Mouse (Mus musculus) midbrain, embryonic 13.5 days (tissue): Measurements from ENCODE around the gene Gm20605. TPM values are rescaled to one million over a fixed set of nuclear protein-coding genes. Genes with fewer than 3 reads are reported as not detected.

Experiments
- ATAC-seq: fragments of 200-750 bp; cut with Nextera tagmentation; 2 replicates; pipeline ENCODE4 v1.8.0; 2017; ENCODE audit warnings: mild to moderate bottlenecking, moderate TSS enrichment, moderate library complexity
- H3K27ac ChIP-seq: fragments of 300-500 bp; sonication (generic); 2 replicates; pipeline ENCODE4 v1.5.1; 2015; ENCODE audit warnings: inconsistent platforms, mild to moderate bottlenecking, moderate library complexity
- H3K27me3 ChIP-seq: fragments of 300-500 bp; sonication (generic); 2 replicates; pipeline ENCODE4 v1.6.1; 2015; ENCODE audit warnings: mild to moderate bottlenecking, inconsistent platforms
- H3K36me3 ChIP-seq: fragments of 300-500 bp; sonication (generic); 2 replicates; pipeline ENCODE4 v1.6.1; 2015; ENCODE audit warnings: mild to moderate bottlenecking, inconsistent platforms
- H3K4me1 ChIP-seq: fragments of 300-500 bp; sonication (generic); replicated peaks from 2 replicates; pipeline ENCODE4 v1.6.1; 2015; ENCODE audit warnings: inconsistent platforms
- H3K4me2 ChIP-seq: fragments of 300-500 bp; sonication (generic); replicated peaks from 2 replicates; pipeline ENCODE4 v1.6.1; 2015; ENCODE audit warnings: moderate library complexity, mild to moderate bottlenecking, inconsistent platforms
- H3K4me3 ChIP-seq: fragments of 300-500 bp; sonication (generic); replicated peaks from 2 replicates; pipeline ENCODE4 v1.5.1; 2015; ENCODE audit warnings: mild to moderate bottlenecking, inconsistent platforms
- H3K9ac ChIP-seq: fragments of 300-500 bp; sonication (generic); replicated peaks from 2 replicates; pipeline ENCODE4 v1.6.1; 2015; ENCODE audit warnings: mild to moderate bottlenecking, inconsistent platforms
- H3K9me3 ChIP-seq: fragments of 300-500 bp; sonication (generic); 2 replicates; pipeline ENCODE4 v1.6.1; 2016; ENCODE audit warnings: mild to moderate bottlenecking, inconsistent platforms
- WGBS: fragments of 180-500 bp; shearing (Covaris S2); methylation state at CpG from one replicate; pipeline ENCODE4 v1.1.7; 2015; 5-methylcytosine and 5-hydroxymethylcytosine counted together
- polyA plus RNA-seq: library from polyadenylated mRNA; unstranded; fragments of >200 nt; fragmentation: Nextera tagmentation; extraction: Ambion mirVana; gene quantifications from 2 replicates; pipeline ENCODE4 v1.2.1, GENCODE M21; 2015

Gm20605 gene
- polyA plus RNA-seq, 1 experiment from 2014 or later: 9.2 TPM

GRCm38 (mm10) chr5:137642886-137643285 is 13.9 kb downstream of the Gm20605 start:
- Histone ChIP-seq H3K9me3 (no peaks in the 10 kb centered on the region), H3K27me3 (peaks cover 49% of the 10 kb centered on the region), H3K4me3 (no peak overlapping the region), H3K4me1 (peaks cover 11% of the 10 kb centered on the region), H3K27ac (no peak overlapping the region), H3K4me2 (no peak overlapping the region), H3K36me3 (peaks cover 48% of the 10 kb centered on the region), H3K9ac (no peak overlapping the region)
- no peak for ATAC-seq
- WGBS: 51% methylated on average over 4 of the region's 4 CpGs

GRCm38 (mm10) chr5:137644484-137644883 is 15.5 kb downstream of the Gm20605 start:
- ATAC-seq: no peak
- H3K4me3 ChIP-seq: no peak overlapping the region
- H3K4me1 ChIP-seq: peaks cover 23% of the 10 kb centered on the region
- 34% methylated on average over 19 of the region's 19 CpGs for WGBS
- H3K27ac ChIP-seq: no peak overlapping the region
- peaks cover 32% of the 10 kb centered on the region for H3K36me3 ChIP-seq
- peaks cover 49% of the 10 kb centered on the region for H3K27me3 ChIP-seq
- no peaks in the 10 kb centered on the region for H3K9me3 ChIP-seq
- H3K9ac ChIP-seq: no peak overlapping the region
- H3K4me2 ChIP-seq: no peak overlapping the region

GRCm38 (mm10) chr5:137645091-137645651 is 16.2 kb downstream of the Gm20605 start:
- 3% methylated on average over 44 of the region's 44 CpGs for WGBS
- peak overlapping the region; percentile 46 for H3K4me2 ChIP-seq
- peak overlapping the region; percentile 55 for H3K9ac ChIP-seq
- peaks cover 49% of the 10 kb centered on the region for H3K27me3 ChIP-seq
- H3K27ac ChIP-seq: no peak overlapping the region
- peaks cover 30% of the 10 kb centered on the region for H3K4me1 ChIP-seq
- H3K9me3 ChIP-seq: no peaks in the 10 kb centered on the region
- H3K36me3 ChIP-seq: peaks cover 25% of the 10 kb centered on the region
- H3K4me3 ChIP-seq: peak overlapping the region; percentile 31
- 0 out of 2 replicates have a peak, but pooled peaks have one; percentile 25 for ATAC-seq

- Histone ChIP-seq H3K4me1 (peaks cover 34% of the 10 kb centered on the region), H3K4me2 (peak within 1 kb of the TSS; percentile 46), H3K36me3 (peaks cover 20% of the 10 kb centered on the region), H3K4me3 (peak within 1 kb of the TSS; percentile 31), H3K9me3 (no peaks in the 10 kb centered on the region), H3K27ac (no peak within 1 kb of the TSS), H3K27me3 (peaks cover 49% of the 10 kb centered on the region), H3K9ac (peak within 1 kb of the TSS; percentile 55)
- 13% methylated on average over 11 of the region's 11 CpGs for WGBS
- no peak for ATAC-seq
Observed at GRCm38 (mm10) chr5:137645652-137646091, 16.7 kb downstream of the Gm20605 start, which contains the start of gene Irs3. Irs3 (minus strand) TSS chr5:137645714.

GRCm38 (mm10) chr5:137647827-137648601 is 19.0 kb downstream of the Gm20605 start:
- Histone ChIP-seq H3K4me3 (no peak overlapping the region), H3K27me3 (peaks cover 46% of the 10 kb centered on the region), H3K4me1 (peaks cover 34% of the 10 kb centered on the region), H3K27ac (no peak overlapping the region), H3K9ac (0 out of 2 replicates have a peak overlapping the region, but pooled peaks have one; percentile 16), H3K36me3 (peaks cover 15% of the 10 kb centered on the region), H3K9me3 (no peaks in the 10 kb centered on the region), H3K4me2 (no peak overlapping the region)
- ATAC-seq: peak; percentile 41; the same call in 1 of the 2 replicates
- 77% methylated on average over 9 of the region's 9 CpGs for WGBS

DNA sequence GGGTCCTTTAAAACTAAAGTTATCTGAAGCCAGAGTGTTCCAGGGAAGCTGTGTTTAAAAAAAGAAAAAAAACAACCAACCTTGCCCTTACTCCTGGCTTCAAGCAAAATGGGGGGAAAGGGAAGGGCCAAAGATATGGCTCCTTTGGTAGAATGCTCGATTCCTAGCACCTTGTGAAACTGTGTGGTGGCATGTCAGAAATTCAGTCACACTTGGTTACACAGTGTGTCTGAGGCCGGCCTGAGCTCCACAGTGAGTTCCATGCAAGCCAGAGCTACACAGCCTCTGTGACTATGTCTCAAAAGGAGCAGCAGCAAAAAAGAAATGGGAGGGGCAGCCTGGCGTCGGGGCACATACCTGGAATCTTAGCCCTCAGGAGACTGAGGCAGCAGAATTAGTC is 20.3 kb downstream of the Gm20605 start:
- peaks cover 34% of the 10 kb centered on the region for H3K27me3 ChIP-seq
- H3K9me3 ChIP-seq: no peaks in the 10 kb centered on the region
- H3K9ac ChIP-seq: no peak overlapping the region
- WGBS: 26% methylated on average over 4 of the region's 4 CpGs
- no peak overlapping the region for H3K4me2 ChIP-seq
- peak overlapping the region; percentile 25 for H3K27ac ChIP-seq
- H3K4me1 ChIP-seq: peaks cover 34% of the 10 kb centered on the region
- no peak overlapping the region for H3K4me3 ChIP-seq
- H3K36me3 ChIP-seq: peaks cover 25% of the 10 kb centered on the region
- no peak for ATAC-seq

DNA sequence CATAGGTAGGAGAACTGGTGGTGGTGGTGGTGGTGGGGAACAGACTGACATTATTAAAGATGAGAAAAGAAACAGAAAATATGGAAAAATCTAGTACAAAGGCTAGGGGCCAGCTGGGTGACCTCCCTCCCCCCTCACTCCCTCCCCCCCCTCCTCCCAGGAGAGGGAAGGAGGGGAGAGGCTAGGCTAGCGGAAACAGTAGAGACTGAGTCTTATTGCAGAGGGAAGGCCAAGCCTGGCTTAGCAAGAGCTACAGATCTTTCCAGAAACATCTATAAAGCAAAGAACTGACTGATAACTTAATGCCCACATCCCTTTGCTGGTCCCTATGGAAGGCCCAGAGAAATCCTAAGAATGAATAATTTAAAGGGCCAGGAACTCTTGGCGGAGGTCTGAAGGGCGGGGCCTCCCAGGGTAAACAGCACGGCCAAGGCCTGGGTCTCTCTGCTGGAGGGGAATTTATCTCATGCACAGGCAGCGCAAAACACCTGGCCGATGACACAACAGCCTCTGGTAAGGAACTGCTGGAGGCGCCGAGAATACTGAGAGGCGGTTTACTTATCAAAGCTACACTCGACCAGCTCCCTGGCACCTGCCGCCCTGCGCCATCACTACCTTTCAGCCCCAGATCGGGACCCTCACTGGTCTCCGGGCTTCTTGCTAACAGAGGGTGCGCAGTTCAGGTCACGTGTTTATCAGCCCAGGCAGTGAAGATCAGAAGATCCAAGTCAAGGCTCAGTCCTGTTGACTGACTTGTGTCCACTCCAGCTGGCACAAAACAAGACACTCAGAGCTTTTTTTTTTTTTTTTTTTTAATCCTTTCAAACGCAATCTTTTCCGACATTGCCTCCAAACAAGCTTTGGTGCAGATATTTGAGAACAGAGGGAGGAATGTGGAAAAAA is 20.9 kb downstream of the Gm20605 start:
- Histone ChIP-seq H3K27ac (peak overlapping the region; percentile 51), H3K9me3 (no peaks in the 10 kb centered on the region), H3K4me2 (peak overlapping the region; percentile 34), H3K4me1 (peaks cover 33% of the 10 kb centered on the region), H3K27me3 (peaks cover 27% of the 10 kb centered on the region), H3K36me3 (peaks cover 29% of the 10 kb centered on the region), H3K4me3 (no peak overlapping the region), H3K9ac (peak overlapping the region; percentile 32; the same call in 1 of the 2 replicates)
- 0 out of 2 replicates have a peak, but pooled peaks have one; percentile 13 for ATAC-seq
- 11% methylated on average over 17 of the region's 18 CpGs for WGBS

GRCm38 (mm10) chr5:137652474-137652873 is 23.5 kb downstream of the Gm20605 start:
- H3K4me2 ChIP-seq: no peak overlapping the region
- H3K27me3 ChIP-seq: peaks cover 1% of the 10 kb centered on the region; the same call in 1 of the 2 replicates
- no peaks in the 10 kb centered on the region for H3K9me3 ChIP-seq
- H3K4me3 ChIP-seq: no peak overlapping the region
- H3K36me3 ChIP-seq: peaks cover 39% of the 10 kb centered on the region
- no peak overlapping the region for H3K27ac ChIP-seq
- WGBS: 22% methylated on average over 3 of the region's 3 CpGs
- peaks cover 23% of the 10 kb centered on the region for H3K4me1 ChIP-seq
- no peak overlapping the region for H3K9ac ChIP-seq
- ATAC-seq: 0 out of 2 replicates have a peak, but pooled peaks have one; percentile 34

- H3K4me3 ChIP-seq: no peak overlapping the region
- H3K36me3 ChIP-seq: peaks cover 41% of the 10 kb centered on the region
- H3K27ac ChIP-seq: no peak overlapping the region
- H3K9ac ChIP-seq: no peak overlapping the region
- 90% methylated on average over 10 of the region's 10 CpGs for WGBS
- H3K9me3 ChIP-seq: no peaks in the 10 kb centered on the region
- no peaks in the 10 kb centered on the region for H3K27me3 ChIP-seq
- peaks cover 18% of the 10 kb centered on the region for H3K4me1 ChIP-seq
- ATAC-seq: no peak
- no peak overlapping the region for H3K4me2 ChIP-seq
Observed at GRCm38 (mm10) chr5:137653366-137653765, 24.4 kb downstream of the Gm20605 start.

GRCm38 (mm10) chr5:137654746-137655145 is 25.8 kb downstream of the Gm20605 start:
- 78% methylated on average over 7 of the region's 7 CpGs for WGBS
- Histone ChIP-seq H3K9me3 (no peaks in the 10 kb centered on the region), H3K36me3 (peaks cover 55% of the 10 kb centered on the region), H3K27ac (no peak overlapping the region), H3K27me3 (no peaks in the 10 kb centered on the region), H3K4me2 (no peak overlapping the region), H3K4me3 (no peak overlapping the region), H3K9ac (no peak overlapping the region), H3K4me1 (peaks cover 8% of the 10 kb centered on the region)
- no peak for ATAC-seq

DNA sequence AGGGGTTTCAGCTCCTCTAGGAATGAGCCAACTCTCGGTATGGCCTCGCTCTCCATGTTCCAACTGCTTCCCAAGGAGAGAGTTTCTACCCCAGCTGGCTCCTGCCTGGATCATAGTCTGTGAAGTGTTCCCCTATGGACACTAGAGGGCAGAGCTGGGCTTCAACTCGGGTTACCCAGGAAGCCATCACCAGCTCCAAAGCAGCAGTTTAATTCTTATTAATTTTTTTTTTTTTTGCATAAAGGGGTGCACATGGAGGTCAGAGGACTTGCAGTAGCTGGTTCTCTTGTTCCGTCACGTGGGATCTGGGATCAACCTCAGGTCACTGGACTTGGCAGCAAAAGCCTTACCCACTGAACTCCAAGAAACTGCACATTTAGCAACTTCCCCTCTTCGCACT is 28.0 kb downstream of the Gm20605 start:
- ATAC-seq: peak; percentile 51

More for the DNA sequence above, 28.0 kb downstream of the Gm20605 start:
- Histone ChIP-seq H3K9ac (no peak overlapping the region), H3K4me2 (no peak overlapping the region), H3K9me3 (no peaks in the 10 kb centered on the region), H3K4me3 (no peak overlapping the region), H3K27ac (no peak overlapping the region), H3K36me3 (peaks cover 65% of the 10 kb centered on the region), H3K27me3 (no peaks in the 10 kb centered on the region), H3K4me1 (no peaks in the 10 kb centered on the region)
- WGBS: 37% methylated on average over 6 of the region's 6 CpGs
